Mouse (Mus musculus): ENCODE data around the gene Dock2.
A peak's percentile ranks its signal among the peaks of the same experiment; 100 is the strongest.
"Not testable (repeated sequence)": the region's sequence is repeated elsewhere in the genome, so short reads cannot be mapped to it uniquely, and the experiment has no call there.

Gene Dock2

DNA sequence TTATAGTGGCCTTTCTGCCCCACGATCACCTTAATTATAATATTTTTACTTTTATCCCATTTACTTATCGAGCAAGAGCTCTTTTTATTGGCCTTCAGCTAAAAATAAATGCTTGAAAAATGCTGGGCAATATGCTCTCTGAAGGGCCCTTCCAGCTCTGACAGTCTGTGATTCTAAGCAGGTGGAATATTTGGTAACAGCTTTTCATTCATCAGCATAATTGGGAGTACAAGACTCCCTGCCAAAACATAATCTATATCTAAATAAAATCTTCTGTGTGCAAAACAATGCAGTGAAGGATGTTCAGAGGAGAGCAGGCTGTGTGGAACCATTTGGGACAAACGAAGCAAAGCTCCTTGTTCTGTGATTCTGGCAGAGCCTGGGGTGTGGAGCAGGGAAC lies 492.4 kb downstream of the Dock2 start:
- DNase-seq (ENCODE audit: low read depth, low spot score), result no peak

DNA sequence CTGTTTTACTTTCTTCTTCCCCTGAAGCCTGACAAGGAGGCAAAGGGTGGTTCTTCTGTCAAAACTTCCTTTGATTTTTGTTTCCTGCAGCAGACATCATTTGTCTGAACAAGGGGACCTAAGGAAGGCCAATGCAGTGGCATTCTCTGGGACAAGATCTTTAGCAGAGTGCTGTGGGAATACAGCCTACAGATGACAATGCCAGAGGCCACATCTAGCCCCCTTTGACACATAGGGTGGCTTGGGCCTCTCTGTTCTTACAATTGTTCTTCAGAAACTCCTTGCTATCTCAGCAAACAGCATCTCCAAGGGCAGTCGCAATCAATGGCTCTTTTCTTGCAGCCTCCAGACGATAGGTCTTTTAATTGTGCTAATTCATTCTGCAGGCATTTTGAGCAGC lies 493.0 kb downstream of the Dock2 start:
- DNase-seq (ENCODE audit: low read depth, low spot score), result no peak

DNA sequence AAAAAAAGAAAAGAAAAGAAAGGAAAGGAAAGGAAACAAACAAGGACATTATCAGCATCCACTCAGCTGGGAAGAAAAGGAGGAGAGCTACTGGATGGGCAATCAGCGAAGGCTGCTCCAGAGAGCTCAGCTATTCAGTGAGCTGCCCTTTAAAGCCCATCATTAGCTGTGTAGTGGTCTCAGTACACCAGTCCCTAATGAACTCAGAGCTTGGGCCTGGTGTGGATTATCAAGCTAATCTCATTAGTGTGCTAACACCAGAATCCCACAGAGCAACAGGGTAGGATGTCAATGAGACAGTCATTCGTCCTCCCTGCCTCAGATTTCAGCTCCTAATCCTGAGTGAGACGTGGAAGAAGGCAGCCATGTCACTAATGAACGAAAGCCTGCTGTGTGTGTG lies 493.4 kb downstream of the Dock2 start:
- no peak for DNase-seq (ENCODE audit: low read depth, low spot score)

DNA sequence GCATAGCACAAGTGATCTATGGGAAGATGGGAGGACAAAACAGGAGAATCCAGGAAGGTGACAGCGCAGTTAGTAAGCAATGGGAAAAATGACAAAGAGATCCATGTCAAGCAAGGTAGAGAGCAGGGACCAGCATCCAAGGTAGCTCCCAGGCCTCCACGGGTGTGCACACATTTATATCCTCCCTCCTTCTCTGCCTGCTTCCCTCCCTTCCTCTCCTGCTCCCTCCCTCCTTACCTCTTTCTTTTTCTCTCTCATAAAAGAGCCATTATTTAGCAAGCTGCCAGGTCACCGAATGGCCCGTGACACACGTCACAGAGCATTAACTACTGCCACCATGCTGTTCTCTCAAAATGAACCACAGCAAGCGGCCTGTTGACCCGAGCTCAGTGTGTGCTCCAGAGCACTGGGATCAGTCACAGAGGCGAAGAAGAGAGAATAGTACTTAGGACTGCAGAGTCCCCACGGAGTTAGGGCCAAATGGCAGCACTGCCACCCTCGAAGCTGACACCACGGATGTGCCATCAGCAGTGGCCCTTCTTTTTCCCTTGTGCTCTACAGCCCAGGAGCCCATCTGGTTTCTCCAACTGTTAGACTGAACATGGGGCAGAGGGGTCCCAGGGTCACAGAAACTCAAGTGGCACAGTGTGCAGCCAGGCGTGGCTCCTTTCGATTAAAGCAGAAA lies 499.4 kb downstream of the Dock2 start:
- no peak for DNase-seq (ENCODE audit: low read depth, low spot score)

DNA sequence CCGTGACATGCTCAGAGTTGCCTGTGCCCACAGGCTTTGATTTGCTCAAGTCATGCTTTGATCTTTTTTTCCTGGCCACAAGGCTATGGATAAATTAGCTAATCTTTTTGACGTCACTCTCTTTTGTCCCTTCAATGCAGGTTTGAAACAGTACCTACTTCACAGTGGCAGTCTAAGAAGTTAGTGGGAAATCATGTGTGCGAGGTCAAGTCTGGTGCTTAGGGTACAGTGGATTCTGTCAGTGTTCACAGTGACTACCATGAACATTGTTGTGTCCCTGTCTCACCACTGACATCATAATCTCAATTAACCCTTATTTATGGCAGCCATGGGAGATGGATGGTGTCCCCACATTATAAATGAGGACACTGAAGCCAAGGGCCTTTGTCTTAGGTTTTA lies 506.6 kb downstream of the Dock2 start:
- DNase-seq (ENCODE audit: low read depth, low spot score), result no peak

DNA sequence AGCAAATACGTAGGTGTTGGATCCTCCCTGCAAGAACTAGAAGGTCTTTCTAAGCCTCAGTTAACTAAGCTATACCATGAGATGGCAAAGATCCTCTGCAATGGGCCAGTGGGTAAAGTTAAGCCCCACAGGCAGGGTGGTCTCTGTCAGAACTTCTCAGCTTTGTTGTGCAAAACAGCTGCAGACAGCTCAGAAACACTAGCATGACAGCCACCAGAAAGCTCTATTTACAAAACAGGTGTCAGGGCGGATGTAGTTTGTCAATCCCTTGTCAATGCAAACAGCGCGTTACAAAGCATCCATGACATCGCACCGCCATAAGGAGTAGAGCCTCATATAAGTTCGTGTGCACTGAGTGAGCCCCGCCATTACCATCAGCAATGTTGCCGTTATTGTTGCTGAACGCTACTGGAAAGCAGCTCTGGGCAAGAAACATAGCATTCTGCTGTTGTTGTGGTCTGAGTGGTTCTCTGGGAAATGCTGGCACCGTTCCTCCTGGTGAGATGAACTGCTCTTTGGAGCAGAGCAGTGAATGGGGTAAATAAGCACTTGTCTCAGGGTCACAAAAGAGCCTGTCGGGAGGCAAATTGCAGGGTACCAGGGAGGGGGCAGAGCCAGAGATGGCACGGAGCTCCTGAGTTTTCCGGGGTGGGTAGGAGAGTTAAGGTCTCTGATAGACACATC lies 507.2 kb downstream of the Dock2 start:
- DNase-seq (ENCODE audit: low read depth, low spot score), result no peak

DNA sequence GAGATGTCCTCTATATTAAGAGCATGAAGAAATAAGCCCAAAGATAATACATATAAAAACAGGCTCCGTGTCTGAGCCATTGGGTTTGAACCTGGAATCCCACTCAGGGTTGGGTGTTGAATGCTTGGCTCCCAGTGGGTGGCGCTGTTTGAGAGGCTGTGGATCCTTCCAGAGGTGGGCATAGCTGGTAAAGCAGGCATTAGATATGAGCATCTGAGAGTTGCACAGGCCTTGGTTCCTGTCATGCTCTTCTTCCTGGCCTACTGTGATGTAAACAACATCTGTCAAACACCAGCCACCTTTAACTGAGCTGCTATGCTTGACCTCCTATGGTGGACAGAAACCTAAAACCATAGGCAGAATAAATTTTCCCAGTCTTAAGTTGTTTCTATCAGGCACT lies 507.8 kb downstream of the Dock2 start:
- no peak for DNase-seq (ENCODE audit: low read depth, low spot score)

DNA sequence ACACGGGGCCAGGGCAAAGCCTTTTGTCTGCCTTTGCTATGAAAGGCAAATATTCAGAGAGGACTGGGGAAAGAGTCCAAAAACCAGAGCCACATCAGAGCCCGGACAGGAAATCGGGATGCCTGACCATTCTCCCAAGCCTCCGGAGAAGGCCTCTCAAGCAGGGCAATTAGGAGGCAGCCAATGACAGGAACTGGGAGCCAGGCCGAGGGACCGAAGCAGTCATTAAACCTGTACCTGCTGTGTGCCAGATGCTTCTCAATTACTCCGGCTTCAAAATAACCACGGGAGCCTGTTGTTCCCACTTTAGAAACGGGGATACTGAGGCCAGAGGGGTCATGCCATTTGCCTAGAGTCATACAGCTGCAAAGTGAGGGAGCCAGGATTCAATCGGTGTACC lies 511.7 kb downstream of the Dock2 start:
- no peak for DNase-seq (ENCODE audit: low read depth, low spot score)

DNA sequence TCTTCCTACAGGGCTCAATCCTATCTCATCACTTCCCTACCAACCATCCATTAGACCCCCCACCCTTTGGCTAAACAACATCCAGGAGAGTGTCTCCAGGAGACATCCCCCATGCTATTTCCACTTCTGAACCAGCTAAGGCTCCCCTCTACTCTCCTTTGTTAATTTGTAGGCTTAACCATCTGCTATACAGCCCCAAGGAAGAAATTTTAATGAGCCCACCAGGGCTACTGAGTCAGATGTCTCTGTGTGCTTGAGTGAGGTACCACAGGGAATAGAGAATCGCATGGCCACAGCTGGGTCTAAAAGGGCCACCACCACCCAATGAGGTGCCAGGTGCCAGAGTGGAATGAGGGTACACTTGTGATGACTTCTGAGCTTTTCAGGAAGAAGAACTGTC lies 519.6 kb downstream of the Dock2 start:
- DNase-seq (ENCODE audit: low read depth, low spot score), result no peak

DNA sequence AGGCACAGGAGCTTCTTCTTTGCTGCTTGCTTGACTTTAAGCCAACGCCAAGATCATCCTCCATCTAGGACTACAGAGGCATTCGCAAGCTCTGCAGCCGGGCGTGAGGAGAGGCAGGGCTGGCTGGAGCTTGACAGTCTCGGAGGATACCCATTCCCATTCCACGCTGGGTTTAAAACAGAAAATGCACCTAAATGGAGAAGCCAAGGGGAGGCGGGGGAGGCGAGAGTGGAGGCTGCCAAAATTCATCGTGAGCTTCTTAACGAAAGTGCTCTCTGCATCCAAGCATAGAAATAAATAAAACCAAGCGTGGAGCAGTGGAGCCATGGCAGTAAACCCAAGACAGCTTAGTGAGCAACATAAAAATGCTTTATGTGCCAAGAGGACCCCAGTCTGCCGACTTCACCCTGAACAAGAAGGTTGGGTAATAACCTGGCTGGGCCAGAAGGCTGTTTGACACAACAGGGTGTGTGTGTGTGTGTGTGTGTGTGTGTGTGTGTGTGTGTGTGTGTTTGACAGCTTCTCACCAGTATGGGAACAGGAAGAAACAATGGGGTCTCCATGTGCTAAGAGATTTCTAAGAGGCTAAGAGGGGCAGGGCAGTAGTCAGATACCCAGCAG lies 524.7 kb downstream of the Dock2 start:
- DNase-seq (ENCODE audit: low read depth, low spot score), result no peak

DNA sequence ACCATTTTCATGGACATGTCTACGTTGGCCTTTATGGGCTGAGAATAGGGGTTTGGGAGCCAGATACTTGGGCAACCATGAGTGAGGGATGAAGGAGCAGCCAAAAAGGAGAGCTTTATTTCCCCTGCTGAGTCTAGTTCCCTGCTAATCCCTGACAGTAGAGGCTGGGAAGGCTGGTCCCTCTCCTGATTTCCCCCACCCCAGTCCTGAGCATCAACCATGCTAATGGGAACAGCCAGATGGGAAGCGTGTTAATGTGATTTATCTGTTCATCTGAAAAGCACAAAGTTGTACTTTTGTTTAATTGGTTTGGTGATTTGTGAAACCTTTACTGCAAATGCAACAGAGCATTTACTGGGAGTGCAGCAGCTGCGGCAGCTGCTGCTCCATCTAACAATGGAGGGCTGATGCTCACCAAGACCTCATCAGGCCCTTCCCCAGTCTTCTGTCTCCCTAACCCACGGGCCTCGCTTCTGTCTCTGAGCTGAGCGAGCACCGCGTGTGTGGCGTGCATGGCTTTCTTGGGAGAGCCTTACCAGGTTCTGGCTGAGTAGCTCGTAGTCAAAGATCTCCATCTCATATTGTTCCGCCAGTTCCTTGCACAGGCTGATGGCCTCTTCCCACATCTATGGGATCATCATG lies 526.0 kb downstream of the Dock2 start:
- DNase-seq (ENCODE audit: low read depth, low spot score), result no peak

DNA sequence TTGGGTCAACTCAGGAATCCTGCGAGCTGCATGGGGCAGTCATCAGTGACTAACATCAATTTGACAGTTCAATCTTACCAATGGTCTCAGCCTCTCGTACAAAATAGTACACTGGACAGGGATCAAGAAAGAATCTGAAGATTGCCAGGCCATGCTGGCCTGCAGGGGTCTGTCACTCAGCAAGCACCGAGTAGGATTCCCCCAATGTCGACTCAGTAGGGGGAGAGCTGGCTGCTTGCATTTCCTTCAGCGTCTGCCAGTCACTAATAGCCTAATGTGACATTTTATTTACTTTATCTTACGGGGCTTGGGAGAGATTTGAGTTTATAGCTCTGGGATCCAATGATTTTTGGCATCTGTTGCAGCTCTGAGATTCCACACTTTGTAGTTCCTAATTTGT lies 540.7 kb downstream of the Dock2 start:
- no peak for DNase-seq (ENCODE audit: low read depth, low spot score)

DNA sequence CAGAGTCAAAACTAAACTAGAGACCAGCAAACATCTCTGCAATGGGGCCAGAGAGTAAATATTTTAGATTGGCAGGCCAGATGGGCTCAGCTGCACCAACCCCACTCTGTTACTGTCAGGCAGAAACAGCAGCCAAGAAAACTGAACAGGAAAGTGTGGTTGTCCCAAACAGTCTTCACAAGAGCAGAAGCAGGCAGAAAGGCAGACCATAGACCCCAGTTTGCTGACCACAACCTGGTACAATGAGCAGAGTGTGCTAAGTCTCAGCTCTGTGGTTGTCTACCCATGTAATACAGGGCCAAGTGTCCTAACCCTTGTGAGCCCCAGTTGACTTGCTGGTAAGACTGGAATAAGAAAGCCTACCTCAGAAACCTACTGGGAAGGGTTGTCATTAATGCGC lies 543.4 kb downstream of the Dock2 start:
- no peak for DNase-seq (ENCODE audit: low read depth, low spot score)

DNA sequence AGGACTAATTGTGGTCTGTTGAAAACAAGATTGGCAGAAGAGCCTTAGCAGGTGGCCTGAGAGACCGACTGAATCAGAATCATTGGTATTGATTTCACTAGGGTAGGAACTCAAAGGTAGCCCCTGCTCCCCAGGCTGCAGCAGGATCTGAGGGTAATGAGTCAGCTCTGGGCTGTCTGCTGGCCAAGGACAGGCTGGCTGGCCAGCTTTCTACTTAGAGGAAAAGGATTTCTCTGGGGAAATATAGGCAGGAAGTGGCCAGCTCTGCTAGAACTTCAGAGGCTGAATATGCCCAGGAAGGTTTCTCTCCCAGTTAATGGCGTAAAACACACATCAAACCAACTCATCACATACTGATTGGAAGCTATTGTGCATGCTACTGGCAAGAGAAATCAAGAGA lies 544.0 kb downstream of the Dock2 start:
- no peak for DNase-seq (ENCODE audit: low read depth, low spot score)

DNA sequence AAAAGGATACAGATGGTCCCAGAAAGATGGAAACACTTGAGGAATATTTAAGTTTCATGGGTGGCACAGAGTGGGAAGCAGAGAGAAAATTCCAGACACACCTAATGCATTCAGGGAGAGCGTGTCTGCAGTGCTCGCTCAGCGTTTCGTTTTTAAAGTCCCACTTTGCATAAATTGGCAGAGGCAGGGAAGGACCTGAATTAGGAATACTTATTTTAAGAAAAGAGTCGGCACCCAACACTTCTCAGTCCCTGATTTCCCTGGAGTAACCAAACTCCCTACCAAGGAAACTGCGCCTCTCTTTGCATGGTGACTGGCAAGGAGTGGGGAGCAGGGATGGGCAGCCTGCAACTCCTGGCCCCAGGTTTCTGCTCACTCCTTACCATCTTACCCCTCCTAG lies 546.8 kb downstream of the Dock2 start:
- no peak for DNase-seq (ENCODE audit: low read depth, low spot score)

DNA sequence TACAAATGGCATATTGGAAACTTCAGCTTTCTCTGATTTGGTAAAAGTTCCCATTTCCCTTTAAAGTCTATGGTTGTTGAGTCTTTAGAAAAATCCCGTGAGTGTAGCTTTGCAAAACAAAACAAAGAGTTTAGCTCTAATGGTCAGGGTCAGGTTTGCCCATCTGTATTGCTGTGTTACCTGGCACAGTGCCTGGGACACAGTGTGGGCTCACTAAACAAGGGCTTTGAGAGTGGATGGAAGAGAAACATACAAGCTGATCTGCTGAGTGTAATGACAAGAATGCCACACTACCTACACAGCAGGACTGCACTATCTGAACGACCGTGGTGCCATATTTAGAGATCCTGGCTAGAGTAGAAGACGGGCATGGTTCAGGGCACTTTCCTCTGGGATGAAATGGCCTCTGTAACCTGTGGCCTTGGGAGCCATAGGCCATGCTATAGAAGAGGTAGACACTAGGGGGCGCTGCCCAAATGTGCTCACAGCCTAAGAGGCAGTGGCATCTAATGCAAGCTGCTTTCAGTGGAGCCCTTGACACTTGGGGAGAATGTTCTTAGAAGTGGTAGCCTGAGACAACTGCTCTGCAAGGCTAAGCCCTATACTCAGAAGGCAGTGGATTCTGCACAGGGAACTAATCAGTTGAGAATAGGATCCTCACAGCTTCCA lies 547.5 kb downstream of the Dock2 start:
- DNase-seq (ENCODE audit: low read depth, low spot score), result no peak

DNA sequence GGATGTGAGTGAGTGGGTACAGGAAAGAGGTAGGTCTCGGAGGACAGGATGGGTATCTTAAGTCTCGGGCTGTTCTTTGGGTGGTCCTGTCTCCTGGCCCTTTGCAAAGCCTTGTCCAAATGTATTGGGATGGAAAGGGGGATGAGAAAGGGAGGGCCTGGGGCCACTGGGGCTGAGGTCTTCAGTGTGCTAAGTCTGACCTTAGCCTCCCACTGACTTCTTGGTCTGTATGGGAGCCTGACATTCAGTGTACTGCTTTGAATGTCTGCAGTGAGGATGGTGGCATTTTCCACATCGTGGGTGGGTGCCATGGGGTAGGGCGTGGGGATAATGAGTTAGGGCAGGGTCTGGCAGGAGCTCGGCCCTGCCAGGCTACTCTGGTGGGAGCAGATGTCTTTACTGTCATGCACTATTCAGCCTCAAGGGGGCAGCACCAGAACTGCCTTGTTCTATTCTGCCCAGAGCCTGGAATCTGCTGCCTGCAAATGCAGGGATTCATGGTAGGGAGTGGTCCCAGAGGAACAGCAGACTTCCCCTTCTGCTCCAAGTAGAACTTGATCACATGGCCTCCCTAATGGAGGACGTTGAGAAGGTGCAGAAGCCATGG lies 554.8 kb downstream of the Dock2 start:
- DNase-seq (ENCODE audit: low read depth, low spot score), result peak; percentile 27

DNA sequence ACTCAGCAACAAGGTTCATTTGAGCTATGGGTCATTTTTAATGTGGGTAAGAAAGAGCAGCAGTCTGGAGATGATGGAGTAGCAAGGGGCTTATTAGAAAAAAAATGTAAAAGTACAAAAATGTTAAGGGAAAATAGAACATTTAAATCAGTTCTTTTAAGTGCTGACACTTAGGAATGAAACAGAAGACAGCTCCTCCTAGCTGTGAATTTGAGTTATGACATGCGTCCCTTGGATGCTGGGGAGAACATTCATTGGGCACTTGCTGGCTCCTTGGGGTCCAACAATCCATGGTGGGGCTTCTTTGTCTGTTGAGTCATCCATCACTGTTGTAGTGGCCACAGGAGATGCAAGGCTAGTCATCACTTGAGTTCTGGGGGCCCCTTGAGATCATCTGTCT lies 556.5 kb downstream of the Dock2 start:
- no peak for DNase-seq (ENCODE audit: low read depth, low spot score)

DNA sequence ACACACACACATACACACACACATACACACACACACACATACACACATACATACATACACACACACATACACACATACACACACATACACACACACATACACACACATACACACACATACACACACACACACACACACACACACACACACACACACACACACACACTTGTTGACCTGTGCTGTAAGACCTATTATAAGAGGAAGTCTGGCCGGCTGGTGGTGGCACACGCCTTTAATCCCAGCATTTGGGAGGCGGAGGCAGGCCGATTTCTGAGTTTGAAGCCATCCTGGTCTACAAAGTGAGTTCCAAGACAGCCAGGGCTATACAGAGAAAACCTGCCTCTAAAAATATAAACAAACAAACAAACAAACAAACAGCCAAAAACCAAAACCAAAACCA lies 563.1 kb downstream of the Dock2 start:
- DNase-seq (ENCODE audit: low read depth, low spot score), result not testable (repeated sequence)

DNA sequence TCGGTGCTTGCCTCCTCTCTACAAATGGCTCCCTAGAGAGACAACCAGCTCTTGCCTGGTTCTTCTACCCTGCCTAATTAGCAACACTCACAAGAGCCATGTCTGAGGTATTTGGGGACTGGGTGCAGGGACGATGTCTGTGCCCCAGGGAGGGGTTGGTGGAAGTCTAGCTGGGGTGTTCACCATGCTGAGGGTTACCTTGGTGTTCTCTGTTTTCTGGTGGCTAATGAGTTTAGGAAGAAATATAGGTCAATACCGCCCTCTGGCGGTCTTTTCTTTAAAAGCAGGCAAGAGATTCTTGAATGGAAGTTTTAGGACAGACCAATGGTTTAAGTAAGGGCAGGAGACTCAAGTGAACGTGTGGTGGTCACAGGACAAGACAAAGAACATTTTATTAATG lies 570.8 kb downstream of the Dock2 start:
- peak; percentile 61 for DNase-seq (ENCODE audit: low read depth, low spot score)

DNA sequence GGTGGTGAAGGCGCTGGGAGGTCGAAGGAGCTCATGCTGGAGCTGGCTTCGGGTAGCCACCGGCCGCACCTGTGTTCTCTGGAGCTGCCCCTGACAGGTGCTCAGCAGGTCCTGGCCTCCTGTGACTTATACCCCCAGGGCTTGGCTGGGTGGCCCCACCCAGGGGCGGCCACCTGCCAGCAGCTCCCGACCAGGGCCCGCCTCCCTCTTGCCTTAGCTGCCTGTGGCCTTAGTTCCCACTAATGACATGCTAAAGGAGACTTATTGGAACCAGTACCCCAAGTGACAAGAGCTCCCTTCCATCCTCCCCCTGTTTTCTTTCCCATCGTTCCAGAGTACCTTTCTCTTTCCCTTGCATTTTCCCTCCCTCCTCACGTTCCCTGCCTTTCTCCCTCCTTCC lies 575.7 kb downstream of the Dock2 start, which contains the start of gene Foxi1:
Gene Foxi1 (minus strand): TSS at position 101 of the 400 bp plus-strand sequence.
- DNase-seq (ENCODE audit: low read depth, low spot score), result no peak

DNA sequence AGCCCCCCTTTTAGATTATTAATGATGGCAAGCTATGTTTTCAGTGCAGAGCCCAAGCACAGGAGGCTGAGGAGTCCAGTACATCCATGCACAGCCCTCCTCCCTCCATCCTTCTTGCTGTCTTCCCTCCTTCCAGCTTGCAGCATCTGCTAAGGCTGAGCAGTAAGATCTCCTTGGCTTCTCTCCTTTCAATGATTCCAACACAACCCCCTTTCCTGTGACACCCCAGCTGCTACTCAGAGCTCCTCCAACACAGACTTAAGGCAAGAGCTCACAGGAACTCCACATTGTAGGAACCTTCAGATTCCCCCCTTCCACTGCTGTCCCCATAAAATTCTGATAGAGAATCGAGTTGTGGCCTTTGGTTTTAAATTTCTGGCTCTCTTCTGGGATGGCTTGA lies 580.9 kb downstream of the Dock2 start:
- DNase-seq (ENCODE audit: low read depth, low spot score), result no peak
